ENCODE assay signal across 26 mouse cellular contexts in genomic region chr1:120203836-120204235, GRCm38 (mm10).
DNase-seq lines count a peak whose midpoint lies in the region; ATAC-seq lines count a peak whose summit lies in the region.
"Had no signal": no experiment of that assay in that cellular context is flagged by ENCODE, and none has a peak within 500 bp of the region (broad histone marks: within the 10 kb centered on the region; RNA-seq: fewer than 3 reads in every experiment).

No protein-coding gene starts in this region.

- H3K27me3 ChIP-seq in midbrain, embryonic 11.5 days (ENCODE audit: control insufficient read depth, insufficient read depth, low read length) = no peaks in the 10 kb centered on the region
- H3K27me3 ChIP-seq: embryonic facial prominence, embryonic 15.5 days; Patski had no signal

- no peak overlapping the region for H3K4me2 ChIP-seq in midbrain, embryonic 11.5 days
- H3K4me2 ChIP-seq: embryonic facial prominence, embryonic 13.5 days; embryonic facial prominence, embryonic 15.5 days; forebrain, embryonic 12.5 days had no signal

- no peak overlapping the region for H3K4me3 ChIP-seq in midbrain, embryonic 11.5 days (ENCODE audit: low read depth, low read length)
- H3K4me3 ChIP-seq: embryonic facial prominence, embryonic 13.5 days; embryonic facial prominence, embryonic 15.5 days; erythroblast, embryonic 14.5 days; forebrain, embryonic 10.5 days; forebrain, embryonic 12.5 days had no signal

- DNase-seq in adrenal gland, adult (ENCODE audit: inconsistent age in 2 of 2, low spot score in 1 of 2) = peak; percentile 59 to 76
- no peak for DNase-seq in adrenal gland, adult 18-20 months (ENCODE audit: low spot score in 2 of 2)
- peak; percentile 60 for DNase-seq in adrenal gland, adult 8-10 months
- peak; percentile 54 for DNase-seq in adrenal gland, postnatal 14 days
- DNase-seq in adrenal gland, postnatal 36 days = peak; percentile 54 to 73
- no peak for DNase-seq in layer of hippocampus, adult 9-10 months (ENCODE audit: low spot score)
- no peak for DNase-seq in midbrain, embryonic 11.5 days (ENCODE audit: low spot score, missing footprints)
- DNase-seq: B cell, adult 2 months; cerebellum, adult 11 months; cerebellum, adult 18-20 months; cerebellum, adult 8-10 months; cerebellum, adult 9-11 months; cerebellum, postnatal 14 days; cerebellum, postnatal 36 days; embryo, embryonic 11 days had no signal

- no peak overlapping the region for H3K27ac ChIP-seq in midbrain, embryonic 11.5 days (ENCODE audit: low read depth, low read length)
- H3K27ac ChIP-seq: embryonic facial prominence, embryonic 13.5 days; embryonic facial prominence, embryonic 15.5 days; forebrain, embryonic 10.5 days; forebrain, embryonic 12.5 days had no signal

- H3K9me3 ChIP-seq in midbrain, embryonic 11.5 days (ENCODE audit: control insufficient read depth, low read length) = no peaks in the 10 kb centered on the region
- H3K9me3 ChIP-seq: embryonic facial prominence, embryonic 13.5 days; embryonic facial prominence, embryonic 15.5 days; forebrain, embryonic 10.5 days; forebrain, embryonic 12.5 days; G1E had no signal

- H3K4me1 ChIP-seq in midbrain, embryonic 11.5 days (ENCODE audit: control insufficient read depth, insufficient read depth, low read length) = no peaks in the 10 kb centered on the region
- H3K4me1 ChIP-seq: forebrain, embryonic 10.5 days; forebrain, embryonic 12.5 days had no signal

- WGBS in midbrain, embryonic 11.5 days = 89% methylated on average over 5 of the region's 5 CpGs

- no peak for ATAC-seq in midbrain, embryonic 11.5 days (ENCODE audit: low FRiP score)
- ATAC-seq: activated CD4-positive, CD25-positive, alpha-beta regulatory T cell, adult 4 months; CD4-positive, CD25-positive, alpha-beta regulatory T cell, adult 4 months; forebrain, embryonic 14.5 days; forebrain, embryonic 16.5 days; Patski had no signal

- no peaks in the 10 kb centered on the region for H3K36me3 ChIP-seq in midbrain, embryonic 11.5 days (ENCODE audit: control insufficient read depth, insufficient read depth, low read length)
- H3K36me3 ChIP-seq: embryonic facial prominence, embryonic 13.5 days; embryonic facial prominence, embryonic 15.5 days; forebrain, embryonic 10.5 days; forebrain, embryonic 12.5 days; G1E had no signal

- H3K9ac ChIP-seq in midbrain, embryonic 11.5 days (ENCODE audit: low read length) = no peak overlapping the region
- H3K9ac ChIP-seq: embryonic facial prominence, embryonic 13.5 days; embryonic facial prominence, embryonic 15.5 days; forebrain, embryonic 12.5 days had no signal

Comparison
In these comparisons a context has a peak if more than half of its experiments do, and no peak if none do; other contexts are left out.
1. DNase-seq: peak in adrenal gland, adult (2 of 2), adrenal gland, adult 8-10 months (single experiment), adrenal gland, postnatal 14 days (single experiment) and adrenal gland, postnatal 36 days (2 of 2); none in adrenal gland, adult 18-20 months (0 of 2), layer of hippocampus, adult 9-10 months (single experiment) and midbrain, embryonic 11.5 days (single experiment).